Mouse (Mus musculus): ENCODE measurements around the gene Ascc3. TPM values are rescaled to one million over a fixed set of nuclear protein-coding genes. Genes with fewer than 3 reads are reported as not detected.

The Ascc3 gene
- 13.8 and 20.2 TPM in 2 replicates for polyA plus RNA-seq (2012; rRNA removed)

GRCm38 (mm10) chr10:50592355-50593293, at the start of gene Ascc3:
Gene Ascc3 (plus strand): TSS chr10:50592669.

GRCm38 (mm10) chr10:50894170-50894991, 301.9 kb downstream of the Ascc3 start, which contains the start of gene Sim1:
Gene Sim1 (plus strand): TSS chr10:50894754.

